Mouse (Mus musculus) adrenal gland, postnatal 25 days (tissue): Measurements from ENCODE around the gene Adm2. TPM values are rescaled to one million over a fixed set of nuclear protein-coding genes. Genes with fewer than 3 reads are reported as not detected.

Experiments used
- DNase-seq: peaks from one replicate; pipeline ENCODE4 v3.0.0; 2021; ENCODE audit warnings: mixed read lengths
- total RNA-seq: library from RNA; stranded (reverse); gene quantifications from 2 replicates; pipeline ENCODE4 v1.2.3, GENCODE M21; 2021

The Adm2 gene
- total RNA-seq, 1 experiment from 2014 or later, result not detected

DNA sequence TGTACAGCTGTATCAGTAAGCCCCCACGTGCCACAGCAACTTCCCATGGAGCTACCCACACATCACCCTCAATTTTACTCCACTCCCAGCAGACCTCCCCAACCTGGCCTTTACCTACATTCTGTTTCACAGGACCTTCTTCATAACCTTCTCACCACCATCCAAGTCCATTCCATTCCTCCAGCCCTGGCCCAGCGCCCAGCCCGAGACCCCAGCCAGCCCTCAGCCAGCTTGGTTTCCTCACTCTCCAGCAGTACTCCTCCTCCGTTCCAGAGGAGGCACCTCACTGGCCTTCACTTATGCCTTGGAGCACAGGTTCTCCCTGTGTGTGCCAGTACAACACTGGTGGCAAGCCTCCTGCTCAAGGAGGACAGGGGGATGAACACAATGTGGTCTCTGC lies 9.2 kb upstream of the Adm2 start:
- DNase-seq, result no peak

DNA sequence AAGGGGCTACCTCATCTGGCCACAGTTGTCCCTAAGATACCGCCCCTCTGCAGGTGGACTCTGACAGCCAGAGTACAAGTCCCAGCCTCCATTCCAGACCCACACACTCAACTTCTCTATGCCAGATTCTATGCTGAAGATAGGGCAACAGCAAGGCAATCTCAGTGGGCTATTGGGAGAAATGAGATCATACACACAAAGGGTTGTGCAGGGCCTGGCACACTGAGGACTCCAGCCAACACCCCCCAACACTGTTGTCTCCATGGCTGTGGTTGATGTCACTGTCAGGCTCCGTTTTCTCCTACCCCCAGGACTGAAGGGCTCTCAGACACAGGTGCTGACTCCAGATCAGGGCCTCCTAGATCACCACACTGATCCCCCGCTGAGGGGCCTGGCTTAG lies 8.4 kb upstream of the Adm2 start:
- DNase-seq, result no peak

GRCm38 (mm10) chr15:89314511-89315189 lies 7.9 kb upstream of the Adm2 start:
- no peak for DNase-seq

- peak; percentile 98 for DNase-seq
Measured at GRCm38 (mm10) chr15:89315190-89315731, 7.3 kb upstream of the Adm2 start, which contains the start of gene Sbf1. TSS of gene Sbf1 (minus strand) at chr15:89315311.

DNA sequence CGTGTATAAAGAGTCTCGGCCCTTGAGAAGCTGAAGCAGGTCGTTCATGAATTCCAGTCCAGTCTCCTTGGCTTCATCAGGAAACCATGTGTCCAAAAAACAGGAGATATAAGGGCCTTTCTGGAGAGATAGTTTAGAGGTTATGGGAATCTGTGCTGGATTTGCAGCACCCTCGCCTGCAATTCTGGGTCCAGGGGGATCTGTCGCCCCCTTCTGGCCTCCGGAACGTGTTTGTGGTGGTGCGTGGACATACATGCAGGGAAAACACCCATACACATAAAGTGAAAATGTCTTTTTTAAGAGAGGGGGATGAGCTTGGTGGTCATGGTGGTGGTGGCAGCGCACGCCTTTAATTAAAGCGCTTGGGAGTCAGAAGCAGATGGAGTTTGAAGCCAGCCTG lies 6.4 kb upstream of the Adm2 start:
- DNase-seq, result no peak

DNA sequence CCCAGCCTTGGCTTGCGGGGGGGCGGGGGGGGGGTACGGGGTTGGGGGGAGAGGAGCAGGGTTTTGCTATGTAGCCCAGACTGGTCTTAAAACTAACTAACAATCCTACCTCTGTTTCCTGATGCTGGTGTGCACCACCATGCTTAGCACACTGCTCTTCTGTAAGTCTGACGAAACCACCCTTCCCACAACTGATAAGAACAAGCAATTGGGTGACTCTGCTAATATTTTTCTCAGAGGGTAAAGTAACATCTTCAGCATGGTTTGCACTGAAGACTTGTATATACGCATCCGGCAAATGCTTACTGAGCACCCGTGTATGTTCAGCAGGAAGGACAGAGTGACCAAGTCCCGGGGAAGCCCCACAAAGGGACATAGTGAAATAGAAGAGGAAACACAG lies 1.3 kb upstream of the Adm2 start:
- no peak for DNase-seq

- no peak for DNase-seq
Measured at GRCm38 (mm10) chr15:89323656-89324055, 1.1 kb downstream of the Adm2 start.

DNA sequence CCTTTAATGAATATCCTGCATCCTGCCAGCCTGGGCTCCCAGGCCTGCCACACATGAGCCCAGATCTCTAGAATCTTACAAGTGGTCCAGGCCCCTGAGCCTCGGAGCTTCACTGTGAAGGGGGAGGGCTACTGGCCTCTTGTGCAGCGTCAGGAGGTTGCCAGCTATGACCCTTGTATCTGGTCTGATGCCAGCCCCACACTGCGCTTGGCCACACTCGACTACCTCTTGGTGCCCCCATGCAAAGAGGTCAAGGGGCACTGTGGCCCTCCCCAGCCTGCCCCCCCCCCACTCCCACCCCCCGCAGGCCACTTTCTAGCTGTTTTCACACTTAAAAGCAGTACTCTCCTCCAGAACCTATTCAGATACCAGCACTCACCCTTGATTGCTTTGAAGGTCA lies 3.9 kb downstream of the Adm2 start:
- DNase-seq, result no peak

GRCm38 (mm10) chr15:89334271-89334670 lies 11.8 kb downstream of the Adm2 start, which contains the start of gene Miox:
TSS of gene Miox (plus strand) at chr15:89334398.
- no peak for DNase-seq

GRCm38 (mm10) chr15:89334774-89335537 lies 12.4 kb downstream of the Adm2 start:
- DNase-seq, result no peak

DNA sequence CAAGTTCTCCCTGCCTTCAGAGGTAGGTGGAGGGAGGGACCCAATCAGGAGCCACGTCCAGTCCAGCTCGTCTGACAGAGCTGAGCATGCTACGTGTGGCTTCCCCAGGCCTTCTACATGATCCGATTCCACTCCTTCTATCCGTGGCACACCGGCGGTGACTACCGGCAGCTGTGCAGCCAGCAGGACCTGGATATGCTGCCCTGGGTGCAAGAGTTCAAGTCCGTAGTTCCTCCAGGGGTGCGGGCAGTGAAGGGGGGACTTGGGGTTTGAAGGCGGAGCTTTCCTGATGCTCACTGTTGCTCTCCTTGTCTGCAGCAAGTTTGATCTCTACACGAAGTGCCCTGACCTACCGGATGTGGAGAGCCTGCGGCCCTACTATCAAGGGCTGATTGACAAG lies 13.9 kb downstream of the Adm2 start:
- DNase-seq, result no peak

DNA sequence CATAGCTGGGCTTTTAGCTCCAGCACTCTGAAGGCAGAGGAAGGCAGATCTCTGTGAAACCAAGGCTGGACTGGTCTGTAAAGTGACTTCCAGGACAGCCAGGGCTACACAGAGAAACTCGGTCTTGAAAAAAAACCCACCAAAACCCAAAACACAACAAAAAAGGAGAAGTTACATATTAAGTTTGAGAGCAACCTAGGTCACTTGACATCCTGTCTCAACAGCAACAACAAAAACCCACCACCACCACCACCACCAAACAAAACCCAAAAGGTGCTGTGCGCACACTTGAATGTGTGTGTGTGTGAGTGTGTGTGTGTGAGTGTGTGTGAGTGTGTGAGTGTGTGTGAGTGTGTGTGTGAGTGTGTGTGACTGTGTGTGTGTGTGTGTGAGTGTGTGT lies 17.2 kb downstream of the Adm2 start:
- DNase-seq, result no peak

DNA sequence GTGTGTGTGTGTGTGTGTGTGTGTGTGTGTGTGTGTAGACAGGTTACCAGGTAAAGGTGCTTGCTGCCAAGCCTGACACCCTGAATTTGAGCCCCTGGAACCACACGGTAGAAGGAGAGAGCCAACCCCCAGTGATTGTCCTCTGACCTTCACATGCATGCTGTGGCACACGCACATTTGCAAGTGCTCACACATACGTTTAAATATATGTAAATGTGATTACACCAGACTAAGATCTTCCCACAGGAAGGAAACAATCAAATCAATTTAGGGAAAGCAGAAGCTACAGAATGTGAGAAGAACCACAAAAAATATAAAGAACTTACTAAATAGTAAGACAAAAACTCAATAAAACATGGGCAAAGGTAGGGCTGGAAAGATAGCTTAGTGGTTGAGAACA lies 17.6 kb downstream of the Adm2 start:
- DNase-seq, result no peak

DNA sequence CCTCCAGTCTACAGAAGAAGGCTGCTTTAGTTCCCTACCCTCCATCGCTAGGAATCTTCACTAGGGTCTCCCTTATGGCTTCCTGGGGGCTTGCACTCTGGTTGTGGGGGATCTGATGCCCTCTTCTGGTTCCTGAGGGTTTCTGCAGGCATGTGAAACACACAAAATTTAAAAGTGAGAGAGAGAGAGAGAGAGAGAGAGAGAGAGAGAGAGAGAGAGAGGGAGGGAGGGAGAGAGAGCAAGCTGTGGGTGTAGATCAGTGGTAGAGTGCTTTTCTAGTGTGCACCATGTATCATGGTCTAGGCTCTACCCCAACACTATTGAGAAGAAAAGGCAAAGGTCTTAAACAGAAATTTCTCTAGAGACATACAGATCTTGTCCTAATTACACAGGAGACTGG lies 19.2 kb downstream of the Adm2 start:
- DNase-seq, result no peak

- DNase-seq, result no peak
Measured at GRCm38 (mm10) chr15:89343325-89343724, 20.8 kb downstream of the Adm2 start.

DNA sequence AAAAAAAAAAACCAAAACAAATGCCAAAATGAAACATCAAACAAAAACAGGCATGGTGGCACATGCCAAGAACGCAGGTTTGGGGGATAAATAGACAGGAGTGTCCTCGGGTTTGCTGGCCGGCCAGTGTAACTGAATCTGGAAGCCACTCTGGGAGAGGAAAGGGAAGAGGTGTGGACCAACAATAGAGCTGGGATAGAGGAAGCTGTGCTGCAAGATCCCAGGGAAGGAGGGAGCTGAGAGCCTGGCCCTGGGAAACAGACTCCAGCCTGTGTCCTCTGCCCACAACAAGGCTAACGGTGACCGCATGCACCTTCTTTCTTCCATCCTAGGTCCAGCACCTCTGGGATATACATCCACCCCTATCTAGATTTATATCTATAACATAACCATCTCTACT lies 27.9 kb downstream of the Adm2 start:
- no peak for DNase-seq

DNA sequence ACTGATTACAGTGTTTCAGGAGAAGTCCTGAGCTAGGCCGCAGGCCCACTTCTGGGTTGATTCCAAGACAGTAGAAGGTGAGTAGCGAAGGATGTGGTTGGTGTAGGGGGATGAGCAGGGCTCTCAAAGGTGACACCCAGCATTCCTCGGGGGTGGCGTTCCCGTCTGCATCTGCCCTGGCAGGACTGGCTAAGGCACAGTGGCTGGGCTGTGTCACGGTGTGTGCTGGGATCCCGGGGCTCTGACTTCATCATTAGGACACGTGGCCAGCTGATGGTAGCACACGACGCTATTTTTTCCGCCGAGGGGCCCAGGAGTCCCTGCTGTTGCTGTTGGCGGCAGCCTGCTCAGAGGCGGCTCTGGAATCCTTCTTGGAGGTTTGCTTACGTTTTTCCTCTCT lies 28.8 kb downstream of the Adm2 start:
- no peak for DNase-seq

DNA sequence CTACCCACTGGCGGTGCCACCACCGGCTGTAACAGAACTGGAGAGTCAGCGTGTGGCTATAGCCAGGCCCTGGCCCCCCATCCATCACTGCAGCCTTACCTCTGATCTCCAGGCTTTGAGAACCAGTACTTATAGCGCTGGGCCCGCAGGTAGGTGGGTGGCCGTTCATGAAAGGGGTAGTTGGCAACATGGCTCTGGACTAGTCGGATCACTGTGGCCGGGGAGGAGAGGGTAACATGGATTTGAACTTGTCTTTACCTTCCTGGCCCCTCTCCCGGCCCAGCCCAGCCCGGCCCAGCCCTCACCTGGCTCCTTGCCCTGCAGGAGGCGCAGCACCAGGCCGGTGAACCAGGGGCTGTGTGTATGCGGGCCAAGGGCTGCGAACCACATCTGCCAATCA lies 29.5 kb downstream of the Adm2 start:
- DNase-seq, result no peak

DNA sequence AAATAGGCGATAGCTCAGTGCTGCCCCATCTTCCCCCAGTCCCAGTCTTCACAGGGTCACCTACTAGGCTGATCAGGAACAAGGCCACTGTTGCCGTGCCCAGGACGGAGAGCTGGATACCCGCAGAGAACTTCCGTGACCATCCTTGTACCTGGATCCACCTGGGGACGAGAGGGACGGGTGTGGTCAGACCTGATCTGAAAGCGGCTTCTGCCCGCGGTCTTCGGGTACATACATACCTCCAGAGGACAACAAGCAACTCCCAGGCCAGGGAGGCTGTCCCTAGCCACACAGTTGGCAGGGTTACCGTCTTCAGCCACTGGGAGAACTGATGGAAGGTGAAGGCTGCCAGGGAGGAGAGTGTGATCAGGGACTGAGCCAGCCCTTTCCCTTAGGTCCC lies 30.3 kb downstream of the Adm2 start:
- no peak for DNase-seq

DNA sequence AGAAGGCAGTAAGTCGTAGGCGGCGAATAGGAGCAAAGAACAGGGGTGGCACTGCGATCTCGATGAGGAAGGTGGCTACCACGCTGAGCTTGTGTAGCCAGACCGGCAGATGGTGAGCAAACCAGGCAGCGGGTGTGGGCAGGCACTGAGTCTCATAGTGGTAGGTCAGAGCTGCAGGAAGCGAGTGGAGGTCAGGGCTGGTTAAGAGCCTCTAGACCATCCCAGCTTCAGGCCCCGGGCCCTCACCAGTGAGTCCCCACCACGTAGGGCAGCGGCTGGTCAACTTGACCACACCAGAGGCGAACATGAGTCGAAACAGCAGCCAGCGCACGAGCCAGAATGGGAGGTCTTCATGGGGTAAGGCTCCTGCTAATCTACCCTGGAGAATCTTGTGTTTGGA lies 31.3 kb downstream of the Adm2 start:
- no peak for DNase-seq

DNA sequence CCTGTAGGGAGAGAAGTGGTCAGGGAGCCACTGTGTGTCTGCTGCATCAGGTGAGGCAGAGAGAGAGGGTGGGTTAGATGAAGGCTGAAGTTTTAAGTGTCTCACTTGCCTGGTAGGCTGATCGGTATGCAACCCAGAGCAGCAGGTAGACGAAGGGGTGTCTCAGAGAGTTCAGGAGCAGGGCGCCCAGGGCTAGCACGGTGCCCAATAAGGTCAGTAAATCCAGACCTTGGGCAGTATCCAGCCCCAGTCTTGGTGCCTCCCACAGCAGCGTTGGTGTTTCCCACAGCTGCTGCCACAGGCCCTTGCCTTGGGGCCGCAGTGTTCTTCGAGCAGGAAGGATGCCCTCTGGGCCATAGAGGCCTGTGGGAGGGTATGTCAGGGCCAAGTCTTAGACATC lies 31.9 kb downstream of the Adm2 start:
- DNase-seq, result no peak

- peak; percentile 97 for DNase-seq
Measured at GRCm38 (mm10) chr15:89355241-89356187, 33.0 kb downstream of the Adm2 start, which contains the start of the genes Lmf2 and Ncaph2. TSS of gene Lmf2 (minus strand) at chr15:89355659. TSS of gene Ncaph2 (plus strand) at chr15:89355719.
